Mouse (Mus musculus): ENCODE results near the gene Rpl18. TPM values are rescaled to one million over a fixed set of nuclear protein-coding genes. Genes with fewer than 3 reads are reported as not detected.

Rpl18 gene
- polyA plus RNA-seq, 1 experiment from 2014 or later, result 290 TPM

GRCm38 (mm10) chr7:45689800-45690199 is 25.5 kb upstream of the Rpl18 start:
- Histone ChIP-seq H3K36me3 (ENCODE audit: inconsistent target) (no peaks in the 10 kb centered on the region), H3K4me3 (ENCODE audit: inconsistent target) (no peak overlapping the region), H3K27ac (no peak overlapping the region), H3K79me2 (ENCODE audit: inconsistent target) (no peaks in the 10 kb centered on the region)
- WGBS (ENCODE audit: missing documents), result 88% methylated on average over 11 of the region's 11 CpGs

GRCm38 (mm10) chr7:45692364-45692763 is 22.9 kb upstream of the Rpl18 start:
- H3K4me3 ChIP-seq (ENCODE audit: inconsistent target), result no peak overlapping the region
- no peaks in the 10 kb centered on the region for H3K36me3 ChIP-seq (ENCODE audit: inconsistent target)
- H3K27ac ChIP-seq, result no peak overlapping the region
- 95% methylated on average over 2 of the region's 2 CpGs for WGBS (ENCODE audit: missing documents)
- no peaks in the 10 kb centered on the region for H3K79me2 ChIP-seq (ENCODE audit: inconsistent target)

GRCm38 (mm10) chr7:45693921-45694591 is 21.2 kb upstream of the Rpl18 start, which contains the start of gene Sec1:
Gene Sec1, minus strand, starts transcription at chr7:45694402.
- Histone ChIP-seq H3K4me3 (ENCODE audit: inconsistent target) (no peak within 1 kb of the TSS), H3K27ac (no peak within 1 kb of the TSS), H3K79me2 (ENCODE audit: inconsistent target) (no peaks in the 10 kb centered on the region), H3K36me3 (ENCODE audit: inconsistent target) (no peaks in the 10 kb centered on the region)
- 93% methylated on average over 45 of the region's 50 CpGs for WGBS (ENCODE audit: missing documents)

- WGBS (ENCODE audit: missing documents), result 34% methylated on average over 3 of the region's 6 CpGs
- no peak overlapping the region for H3K4me3 ChIP-seq (ENCODE audit: inconsistent target)
- no peak overlapping the region for H3K27ac ChIP-seq
- no peaks in the 10 kb centered on the region for H3K36me3 ChIP-seq (ENCODE audit: inconsistent target)
- H3K79me2 ChIP-seq (ENCODE audit: inconsistent target), result no peaks in the 10 kb centered on the region
Observed at GRCm38 (mm10) chr7:45695098-45695497, 20.2 kb upstream of the Rpl18 start.

GRCm38 (mm10) chr7:45697894-45698293 is 17.4 kb upstream of the Rpl18 start:
- no peaks in the 10 kb centered on the region for H3K36me3 ChIP-seq (ENCODE audit: inconsistent target)
- H3K4me3 ChIP-seq (ENCODE audit: inconsistent target), result no peak overlapping the region
- H3K79me2 ChIP-seq (ENCODE audit: inconsistent target), result no peaks in the 10 kb centered on the region
- H3K27ac ChIP-seq, result no peak overlapping the region
- 56% methylated on average over 1 of the region's 7 CpGs for WGBS (ENCODE audit: missing documents)

- Histone ChIP-seq H3K79me2 (ENCODE audit: inconsistent target) (no peaks in the 10 kb centered on the region), H3K36me3 (ENCODE audit: inconsistent target) (no peaks in the 10 kb centered on the region), H3K4me3 (ENCODE audit: inconsistent target) (no peak within 1 kb of the TSS), H3K27ac (no peak within 1 kb of the TSS)
- WGBS (ENCODE audit: missing documents), result 15% methylated on average over 35 of the region's 36 CpGs
Observed at GRCm38 (mm10) chr7:45699523-45700141, 15.6 kb upstream of the Rpl18 start, which contains the start of gene Car11. Gene Car11, plus strand, starts transcription at chr7:45699843.

GRCm38 (mm10) chr7:45700301-45701015 is 14.8 kb upstream of the Rpl18 start:
- WGBS (ENCODE audit: missing documents), result 2% methylated on average over 20 of the region's 20 CpGs
- H3K27ac ChIP-seq, result no peak overlapping the region
- no peaks in the 10 kb centered on the region for H3K36me3 ChIP-seq (ENCODE audit: inconsistent target)
- H3K79me2 ChIP-seq (ENCODE audit: inconsistent target), result no peaks in the 10 kb centered on the region
- H3K4me3 ChIP-seq (ENCODE audit: inconsistent target), result no peak overlapping the region

- 56% methylated on average over 11 of the region's 11 CpGs for WGBS (ENCODE audit: missing documents)
- H3K79me2 ChIP-seq (ENCODE audit: inconsistent target), result peaks cover 3% of the 10 kb centered on the region; the same call in 1 of the 2 replicates
- no peaks in the 10 kb centered on the region for H3K36me3 ChIP-seq (ENCODE audit: inconsistent target)
- no peak overlapping the region for H3K4me3 ChIP-seq (ENCODE audit: inconsistent target)
- no peak overlapping the region for H3K27ac ChIP-seq
Observed at GRCm38 (mm10) chr7:45701072-45701471, 14.2 kb upstream of the Rpl18 start.

- Histone ChIP-seq H3K27ac (no peak overlapping the region), H3K4me3 (ENCODE audit: inconsistent target) (no peak overlapping the region), H3K79me2 (ENCODE audit: inconsistent target) (peaks cover 5% of the 10 kb centered on the region; the same call in 1 of the 2 replicates), H3K36me3 (ENCODE audit: inconsistent target) (no peaks in the 10 kb centered on the region)
- WGBS (ENCODE audit: missing documents), result 93% methylated on average over 11 of the region's 11 CpGs
Observed at GRCm38 (mm10) chr7:45701607-45702006, 13.7 kb upstream of the Rpl18 start.

GRCm38 (mm10) chr7:45702316-45702715 is 12.9 kb upstream of the Rpl18 start:
- H3K4me3 ChIP-seq (ENCODE audit: inconsistent target), result no peak overlapping the region
- no peaks in the 10 kb centered on the region for H3K36me3 ChIP-seq (ENCODE audit: inconsistent target)
- WGBS (ENCODE audit: missing documents), result 90% methylated on average over 10 of the region's 11 CpGs
- H3K79me2 ChIP-seq (ENCODE audit: inconsistent target), result peaks cover 5% of the 10 kb centered on the region; the same call in 1 of the 2 replicates
- no peak overlapping the region for H3K27ac ChIP-seq

GRCm38 (mm10) chr7:45702809-45703520 is 12.3 kb upstream of the Rpl18 start:
- Histone ChIP-seq H3K36me3 (ENCODE audit: inconsistent target) (no peaks in the 10 kb centered on the region), H3K79me2 (ENCODE audit: inconsistent target) (peaks cover 5% of the 10 kb centered on the region; the same call in 1 of the 2 replicates), H3K27ac (no peak overlapping the region), H3K4me3 (ENCODE audit: inconsistent target) (no peak overlapping the region)
- WGBS (ENCODE audit: missing documents), result 94% methylated on average over 16 of the region's 17 CpGs

- Histone ChIP-seq H3K4me3 (ENCODE audit: inconsistent target) (no peak overlapping the region; the same call in 1 of the 2 replicates), H3K36me3 (ENCODE audit: inconsistent target) (no peaks in the 10 kb centered on the region), H3K27ac (peak overlapping the region; percentile 78), H3K79me2 (ENCODE audit: inconsistent target) (peaks cover 6% of the 10 kb centered on the region; the same call in 1 of the 2 replicates)
- WGBS (ENCODE audit: missing documents), result 52% methylated on average over 12 of the region's 12 CpGs
Observed at GRCm38 (mm10) chr7:45703521-45704033, 11.7 kb upstream of the Rpl18 start.

GRCm38 (mm10) chr7:45704046-45704559 is 11.2 kb upstream of the Rpl18 start:
- 1% methylated on average over 13 of the region's 13 CpGs for WGBS (ENCODE audit: missing documents)
- peak overlapping the region; percentile 31 for H3K4me3 ChIP-seq (ENCODE audit: inconsistent target)
- H3K79me2 ChIP-seq (ENCODE audit: inconsistent target), result peaks cover 11% of the 10 kb centered on the region; the same call in 1 of the 2 replicates
- no peaks in the 10 kb centered on the region; the same call in 1 of the 2 replicates for H3K36me3 ChIP-seq (ENCODE audit: inconsistent target)
- peak overlapping the region; percentile 78 for H3K27ac ChIP-seq
